Mouse (Mus musculus) T-cell, adult 2 months (primary cell): ENCODE data around the gene Adm2.

Experiments
- DNase-seq: peaks from one replicate; pipeline ENCODE4 v3.0.0; 2022; ENCODE audit warnings: low spot score

The Adm2 gene

GRCm38 (mm10) chr15:89322670-89323522, at the start of gene Adm2:
Gene Adm2, plus strand, starts transcription at chr15:89322720.
- DNase-seq: no peak

- DNase-seq: no peak
Measured at GRCm38 (mm10) chr15:89275497-89275896, 47.0 kb upstream of the Adm2 start.

- no peak for DNase-seq
Measured at GRCm38 (mm10) chr15:89277366-89277765, 45.2 kb upstream of the Adm2 start.

- peak; percentile 70 for DNase-seq
Measured at GRCm38 (mm10) chr15:89282546-89282945, 40.0 kb upstream of the Adm2 start.

GRCm38 (mm10) chr15:89284094-89284493, 38.4 kb upstream of the Adm2 start:
- DNase-seq: no peak

GRCm38 (mm10) chr15:89285004-89285403, 37.5 kb upstream of the Adm2 start:
- DNase-seq: no peak

- no peak for DNase-seq
Measured at GRCm38 (mm10) chr15:89285478-89285877, 37.0 kb upstream of the Adm2 start.

- DNase-seq: no peak
Measured at GRCm38 (mm10) chr15:89286114-89286513, 36.4 kb upstream of the Adm2 start.

- no peak for DNase-seq
Measured at GRCm38 (mm10) chr15:89286582-89286981, 35.9 kb upstream of the Adm2 start.

- DNase-seq: no peak
Measured at GRCm38 (mm10) chr15:89288227-89288767, 34.2 kb upstream of the Adm2 start.

GRCm38 (mm10) chr15:89289455-89289854, 33.1 kb upstream of the Adm2 start:
- DNase-seq: no peak

- no peak for DNase-seq
Measured at GRCm38 (mm10) chr15:89291521-89291920, 31.0 kb upstream of the Adm2 start.

- DNase-seq: no peak
Measured at GRCm38 (mm10) chr15:89292795-89293194, 29.7 kb upstream of the Adm2 start.

GRCm38 (mm10) chr15:89293778-89294177, 28.7 kb upstream of the Adm2 start:
- no peak for DNase-seq

- no peak for DNase-seq
Measured at GRCm38 (mm10) chr15:89295580-89296165, 26.8 kb upstream of the Adm2 start.

GRCm38 (mm10) chr15:89296465-89296864, 26.1 kb upstream of the Adm2 start:
- no peak for DNase-seq

GRCm38 (mm10) chr15:89297695-89298094, 24.8 kb upstream of the Adm2 start:
- DNase-seq: no peak

- DNase-seq: no peak
Measured at GRCm38 (mm10) chr15:89300180-89300579, 22.3 kb upstream of the Adm2 start.

- DNase-seq: no peak
Measured at GRCm38 (mm10) chr15:89300600-89300999, 21.9 kb upstream of the Adm2 start.

GRCm38 (mm10) chr15:89305966-89306365, 16.6 kb upstream of the Adm2 start:
- DNase-seq: no peak

- DNase-seq: no peak
Measured at GRCm38 (mm10) chr15:89307461-89307860, 15.1 kb upstream of the Adm2 start.

GRCm38 (mm10) chr15:89308406-89309139, 13.9 kb upstream of the Adm2 start:
- DNase-seq: no peak
